Mouse (Mus musculus) midbrain, embryonic 13.5 days (tissue): ENCODE measurements around the gene Pla2g4f. TPM values are rescaled to one million over a fixed set of nuclear protein-coding genes. Genes with fewer than 3 reads are reported as not detected.

Experiments
- ATAC-seq: fragments of 200-750 bp; cut with Nextera tagmentation; 2 replicates; pipeline ENCODE4 v1.8.0; 2017; ENCODE audit warnings: mild to moderate bottlenecking, moderate TSS enrichment, moderate library complexity
- H3K27ac ChIP-seq: fragments of 300-500 bp; sonication (generic); 2 replicates; pipeline ENCODE4 v1.5.1; 2015; ENCODE audit warnings: inconsistent platforms, mild to moderate bottlenecking, moderate library complexity
- H3K27me3 ChIP-seq: fragments of 300-500 bp; sonication (generic); 2 replicates; pipeline ENCODE4 v1.6.1; 2015; ENCODE audit warnings: mild to moderate bottlenecking, inconsistent platforms
- H3K36me3 ChIP-seq: fragments of 300-500 bp; sonication (generic); 2 replicates; pipeline ENCODE4 v1.6.1; 2015; ENCODE audit warnings: mild to moderate bottlenecking, inconsistent platforms
- H3K4me1 ChIP-seq: fragments of 300-500 bp; sonication (generic); replicated peaks from 2 replicates; pipeline ENCODE4 v1.6.1; 2015; ENCODE audit warnings: inconsistent platforms
- H3K4me2 ChIP-seq: fragments of 300-500 bp; sonication (generic); replicated peaks from 2 replicates; pipeline ENCODE4 v1.6.1; 2015; ENCODE audit warnings: moderate library complexity, mild to moderate bottlenecking, inconsistent platforms
- H3K4me3 ChIP-seq: fragments of 300-500 bp; sonication (generic); replicated peaks from 2 replicates; pipeline ENCODE4 v1.5.1; 2015; ENCODE audit warnings: mild to moderate bottlenecking, inconsistent platforms
- H3K9ac ChIP-seq: fragments of 300-500 bp; sonication (generic); replicated peaks from 2 replicates; pipeline ENCODE4 v1.6.1; 2015; ENCODE audit warnings: mild to moderate bottlenecking, inconsistent platforms
- H3K9me3 ChIP-seq: fragments of 300-500 bp; sonication (generic); 2 replicates; pipeline ENCODE4 v1.6.1; 2016; ENCODE audit warnings: mild to moderate bottlenecking, inconsistent platforms
- WGBS: fragments of 180-500 bp; shearing (Covaris S2); methylation state at CpG from one replicate; pipeline ENCODE4 v1.1.7; 2015; 5-methylcytosine and 5-hydroxymethylcytosine counted together
- polyA plus RNA-seq: library from polyadenylated mRNA; unstranded; fragments of >200 nt; fragmentation: Nextera tagmentation; extraction: Ambion mirVana; gene quantifications from 2 replicates; pipeline ENCODE4 v1.2.1, GENCODE M21; 2015

Gene Pla2g4f
- polyA plus RNA-seq, 1 experiment from 2014 or later = not detected

DNA sequence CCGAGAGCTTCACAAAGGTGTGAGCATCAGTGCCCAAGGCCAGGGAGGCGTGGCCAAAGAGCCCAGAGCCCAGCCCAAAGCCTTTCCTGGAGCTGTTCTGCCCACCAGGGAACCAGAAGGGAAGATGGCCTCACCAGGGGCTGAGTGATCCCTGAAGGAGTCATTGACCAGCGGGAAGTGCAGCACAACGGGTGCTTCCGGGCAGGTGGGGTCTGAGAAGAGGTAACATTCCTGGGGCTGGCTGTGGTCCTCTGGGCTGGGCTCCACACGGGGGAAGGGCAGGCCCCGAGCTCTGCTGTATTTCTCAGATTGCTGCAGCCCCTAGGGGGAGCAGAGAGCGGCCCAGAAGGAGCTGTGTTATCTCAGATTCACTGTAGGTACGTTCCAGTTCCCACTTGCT lies 45.3 kb downstream of the Pla2g4f start:
- Histone ChIP-seq H3K27ac (no peak overlapping the region), H3K27me3 (no peaks in the 10 kb centered on the region), H3K4me1 (no peaks in the 10 kb centered on the region; the same call in 1 of the 2 replicates), H3K4me3 (no peak overlapping the region), H3K9me3 (no peaks in the 10 kb centered on the region), H3K4me2 (peak overlapping the region; percentile 18; the same call in 1 of the 2 replicates), H3K9ac (no peak overlapping the region), H3K36me3 (no peaks in the 10 kb centered on the region)
- no peak for ATAC-seq
- 2% methylated on average over 9 of the region's 9 CpGs for WGBS

DNA sequence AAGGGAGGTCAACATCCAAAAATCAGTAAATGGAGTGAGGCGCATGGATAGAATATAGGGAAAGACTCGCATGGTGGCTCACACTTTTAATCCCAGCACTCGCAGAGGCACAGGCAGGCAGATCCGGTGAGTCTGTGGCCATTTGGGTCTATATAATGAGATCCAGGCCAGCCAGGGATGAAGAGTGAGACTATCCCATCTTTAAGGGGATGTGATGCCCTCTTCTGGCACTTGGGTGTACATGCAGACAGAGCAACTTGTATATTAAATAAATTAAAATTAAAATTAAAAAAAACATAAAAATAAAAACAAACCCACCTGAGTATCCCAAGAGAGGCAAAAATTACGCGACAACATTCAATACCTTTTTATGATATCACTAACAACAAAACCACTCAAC lies 48.4 kb downstream of the Pla2g4f start:
- Histone ChIP-seq H3K27me3 (no peaks in the 10 kb centered on the region), H3K27ac (no peak overlapping the region), H3K4me2 (no peak overlapping the region), H3K4me3 (no peak overlapping the region), H3K36me3 (no peaks in the 10 kb centered on the region), H3K9ac (no peak overlapping the region), H3K9me3 (no peaks in the 10 kb centered on the region), H3K4me1 (no peaks in the 10 kb centered on the region; the same call in 1 of the 2 replicates)
- ATAC-seq = no peak
- WGBS = 73% methylated on average over 6 of the region's 6 CpGs

DNA sequence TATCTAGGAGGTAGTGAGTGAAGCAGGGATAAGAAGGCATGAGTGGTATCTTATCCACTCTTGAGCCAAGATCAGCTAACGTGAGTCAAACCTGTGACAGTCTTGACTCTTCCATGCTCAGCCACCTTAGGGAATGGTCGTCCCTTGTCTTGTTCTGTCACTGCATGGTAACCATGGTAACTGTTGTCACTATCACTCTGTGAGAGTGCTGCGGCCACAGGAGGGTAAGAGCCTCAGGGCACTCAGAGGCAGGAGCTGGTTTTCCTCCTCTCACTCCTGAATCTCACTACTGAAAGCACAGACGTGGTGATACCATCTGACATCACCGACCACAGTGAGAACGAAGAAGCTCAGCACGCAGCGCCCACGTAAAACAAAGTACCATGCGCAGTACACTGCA lies 49.1 kb downstream of the Pla2g4f start:
- WGBS = 60% methylated on average over 10 of the region's 10 CpGs
- H3K9me3 ChIP-seq = no peaks in the 10 kb centered on the region
- no peak overlapping the region for H3K27ac ChIP-seq
- 0 out of 2 replicates have a peak, but pooled peaks have one; percentile 50 for ATAC-seq
- no peak overlapping the region for H3K9ac ChIP-seq
- H3K27me3 ChIP-seq = no peaks in the 10 kb centered on the region
- no peaks in the 10 kb centered on the region for H3K36me3 ChIP-seq
- H3K4me1 ChIP-seq = no peaks in the 10 kb centered on the region; the same call in 1 of the 2 replicates
- H3K4me2 ChIP-seq = no peak overlapping the region
- no peak overlapping the region for H3K4me3 ChIP-seq

GRCm38 (mm10) chr2:120262876-120263275 lies 51.1 kb downstream of the Pla2g4f start:
- Histone ChIP-seq H3K9me3 (no peaks in the 10 kb centered on the region), H3K9ac (no peak overlapping the region), H3K36me3 (no peaks in the 10 kb centered on the region), H3K4me3 (no peak overlapping the region), H3K4me1 (no peaks in the 10 kb centered on the region; the same call in 1 of the 2 replicates), H3K27ac (no peak overlapping the region), H3K4me2 (no peak overlapping the region), H3K27me3 (no peaks in the 10 kb centered on the region)
- WGBS = 50% methylated on average over 1 of the region's 1 CpGs
- no peak for ATAC-seq

DNA sequence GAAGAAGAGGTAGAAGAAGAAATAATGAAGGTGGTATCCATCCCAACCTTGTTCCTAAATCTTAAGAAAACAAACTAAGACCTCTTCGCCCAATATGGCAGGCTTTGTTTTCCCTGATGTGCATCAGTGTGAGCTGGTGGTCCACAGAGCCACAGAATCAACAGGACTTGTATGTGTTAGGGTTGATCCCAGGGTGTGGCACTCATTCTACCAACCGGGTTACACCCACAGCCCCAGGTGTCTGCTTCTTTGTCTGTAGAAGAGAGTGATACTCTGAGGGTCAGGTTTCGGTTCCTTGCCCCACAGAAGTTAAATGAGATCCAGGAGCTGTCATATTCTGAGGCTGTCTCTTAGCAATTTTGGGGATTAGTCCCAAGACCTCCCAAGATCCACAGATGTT lies 52.6 kb downstream of the Pla2g4f start:
- no peak for ATAC-seq
- Histone ChIP-seq H3K4me3 (no peak overlapping the region), H3K36me3 (no peaks in the 10 kb centered on the region), H3K4me2 (no peak overlapping the region), H3K27ac (no peak overlapping the region), H3K9me3 (no peaks in the 10 kb centered on the region), H3K4me1 (no peaks in the 10 kb centered on the region; the same call in 1 of the 2 replicates), H3K9ac (no peak overlapping the region), H3K27me3 (no peaks in the 10 kb centered on the region)
- WGBS = 75% methylated on average over 3 of the region's 3 CpGs

GRCm38 (mm10) chr2:120256259-120256658 lies 57.7 kb downstream of the Pla2g4f start:
- no peaks in the 10 kb centered on the region for H3K27me3 ChIP-seq
- H3K4me3 ChIP-seq = no peak overlapping the region

DNA sequence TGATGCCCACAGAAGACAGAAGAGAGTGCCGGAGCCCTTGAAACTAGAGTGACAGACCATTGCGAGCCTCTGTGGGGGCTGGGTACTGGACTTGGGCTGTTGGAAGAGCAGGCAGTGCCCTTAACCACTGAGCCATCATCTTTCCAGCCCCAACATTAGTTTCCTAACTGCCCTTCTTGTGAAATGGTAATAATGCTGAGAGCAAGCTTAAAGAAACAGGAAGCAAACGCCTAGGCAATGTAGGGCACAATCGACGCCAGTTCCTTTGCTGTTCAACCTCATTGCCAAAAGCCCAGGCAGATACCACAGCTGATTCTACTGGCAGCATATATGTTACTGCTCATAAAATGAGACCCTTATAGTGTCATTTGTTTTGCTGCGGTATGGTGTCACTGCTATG lies 61.3 kb downstream of the Pla2g4f start:
- Histone ChIP-seq H3K27me3 (no peaks in the 10 kb centered on the region), H3K4me1 (no peaks in the 10 kb centered on the region), H3K4me2 (no peak overlapping the region), H3K9me3 (no peaks in the 10 kb centered on the region), H3K9ac (no peak overlapping the region), H3K27ac (no peak overlapping the region), H3K36me3 (no peaks in the 10 kb centered on the region), H3K4me3 (no peak overlapping the region)
- no peak for ATAC-seq
- WGBS = 92% methylated on average over 6 of the region's 6 CpGs

More at GRCm38 (mm10) chr2:120256259-120256658, 57.7 kb downstream of the Pla2g4f start:
- H3K36me3 ChIP-seq = no peaks in the 10 kb centered on the region
- H3K4me2 ChIP-seq = no peak overlapping the region
- no peak overlapping the region for H3K27ac ChIP-seq
- no peak for ATAC-seq
- no peak overlapping the region for H3K9ac ChIP-seq
- H3K9me3 ChIP-seq = no peaks in the 10 kb centered on the region
- H3K4me1 ChIP-seq = no peaks in the 10 kb centered on the region

Other genes with a start within 250 kb of the Pla2g4f start
- 14.1 and 16.4 TPM in 2 replicates for gene Ehd4, start 159.6 kb downstream of the Pla2g4f start, polyA plus RNA-seq
- 1.3 and 1.5 TPM in 2 replicates for gene Pla2g4e, start 68.8 kb downstream of the Pla2g4f start, polyA plus RNA-seq
- not detected in 2 replicates for gene Pla2g4d, start 25.0 kb downstream of the Pla2g4f start, polyA plus RNA-seq
- gene Vps39, start 39.0 kb upstream of the Pla2g4f start, polyA plus RNA-seq = 47.9 and 49.4 TPM in 2 replicates
- 9.4 and 9.5 TPM in 2 replicates for gene Ganc, start 89.7 kb upstream of the Pla2g4f start, polyA plus RNA-seq
- gene Tmem87a, start 89.9 kb upstream of the Pla2g4f start, polyA plus RNA-seq = 7.7 and 10.2 TPM in 2 replicates
- gene Capn3, start 141.9 kb upstream of the Pla2g4f start, polyA plus RNA-seq = 1.7 and 2.3 TPM in 2 replicates
- gene Zfp106, start 249.7 kb upstream of the Pla2g4f start, polyA plus RNA-seq = 46.7 and 54.2 TPM in 2 replicates